Mouse (Mus musculus): ENCODE results near the gene Skap2. TPM values are rescaled to one million over a fixed set of nuclear protein-coding genes. Genes with fewer than 3 reads are reported as not detected.

The Skap2 gene
- polyA plus RNA-seq, 1 experiment: 22.2 TPM

- H3K36me3 ChIP-seq (ENCODE audit: control insufficient read depth, insufficient read depth, low read length): no peaks in the 10 kb centered on the region
- TF ChIP-seq POLR2A (IDR thresholded peaks at IDR 0.05; ENCODE audit: low read depth, low read length): no peak
- TF ChIP-seq CTCF (conservative IDR thresholded peaks at IDR 0.05; ENCODE audit: insufficient read depth, insufficient read length, low read depth, low read length): no peak
- 77% methylated on average over 4 of the region's 4 CpGs for WGBS
- no peaks in the 10 kb centered on the region for H3K27me3 ChIP-seq (replicated peaks; ENCODE audit: control insufficient read depth, insufficient read depth, low read length)
- no peak for DNase-seq
- H3K4me1 ChIP-seq (ENCODE audit: control insufficient read depth, insufficient read depth, low read length): no peaks in the 10 kb centered on the region; the same call in 1 of the 2 replicates
- no peak overlapping the region for H3K4me3 ChIP-seq (ENCODE audit: insufficient read depth, low read depth, low read length)
- H3K27ac ChIP-seq (ENCODE audit: insufficient read depth, low read depth, low read length): no peak overlapping the region
Measured at GRCm38 (mm10) chr6:51975751-51976150, 36.6 kb downstream of the Skap2 start.

DNA sequence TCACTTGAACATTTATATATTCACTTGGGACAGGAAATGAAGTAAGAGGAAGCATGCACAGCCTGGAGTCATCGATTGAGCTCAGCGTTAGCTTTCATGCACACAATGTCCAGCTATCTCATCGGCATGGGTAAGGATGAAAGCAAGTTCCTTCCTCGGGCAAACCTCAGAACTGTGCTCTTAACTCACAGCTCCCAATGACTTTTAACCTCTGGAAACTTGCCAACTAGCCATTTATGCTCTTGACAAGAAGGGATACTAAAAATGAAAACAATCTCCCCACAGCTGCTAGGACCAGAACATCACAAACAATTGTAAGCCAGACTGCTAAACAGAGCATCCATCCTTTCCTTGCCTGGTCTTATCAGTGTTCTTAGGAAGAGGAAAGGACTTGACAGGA lies 53.4 kb downstream of the Skap2 start:
- peaks cover 5% of the 10 kb centered on the region for H3K4me1 ChIP-seq (ENCODE audit: control insufficient read depth, insufficient read depth, low read length)
- TF ChIP-seq CTCF (conservative IDR thresholded peaks at IDR 0.05; ENCODE audit: insufficient read depth, insufficient read length, low read depth, low read length) (no peak), POLR2A (IDR thresholded peaks at IDR 0.05; ENCODE audit: low read depth, low read length) (no peak)
- no peaks in the 10 kb centered on the region for H3K27me3 ChIP-seq (replicated peaks; ENCODE audit: control insufficient read depth, insufficient read depth, low read length)
- DNase-seq: peak; percentile 33
- H3K27ac ChIP-seq (ENCODE audit: insufficient read depth, low read depth, low read length): no peak overlapping the region
- no peaks in the 10 kb centered on the region for H3K36me3 ChIP-seq (ENCODE audit: control insufficient read depth, insufficient read depth, low read length)
- WGBS: 40% methylated on average over 4 of the region's 4 CpGs
- H3K4me3 ChIP-seq (ENCODE audit: insufficient read depth, low read depth, low read length): no peak overlapping the region

DNA sequence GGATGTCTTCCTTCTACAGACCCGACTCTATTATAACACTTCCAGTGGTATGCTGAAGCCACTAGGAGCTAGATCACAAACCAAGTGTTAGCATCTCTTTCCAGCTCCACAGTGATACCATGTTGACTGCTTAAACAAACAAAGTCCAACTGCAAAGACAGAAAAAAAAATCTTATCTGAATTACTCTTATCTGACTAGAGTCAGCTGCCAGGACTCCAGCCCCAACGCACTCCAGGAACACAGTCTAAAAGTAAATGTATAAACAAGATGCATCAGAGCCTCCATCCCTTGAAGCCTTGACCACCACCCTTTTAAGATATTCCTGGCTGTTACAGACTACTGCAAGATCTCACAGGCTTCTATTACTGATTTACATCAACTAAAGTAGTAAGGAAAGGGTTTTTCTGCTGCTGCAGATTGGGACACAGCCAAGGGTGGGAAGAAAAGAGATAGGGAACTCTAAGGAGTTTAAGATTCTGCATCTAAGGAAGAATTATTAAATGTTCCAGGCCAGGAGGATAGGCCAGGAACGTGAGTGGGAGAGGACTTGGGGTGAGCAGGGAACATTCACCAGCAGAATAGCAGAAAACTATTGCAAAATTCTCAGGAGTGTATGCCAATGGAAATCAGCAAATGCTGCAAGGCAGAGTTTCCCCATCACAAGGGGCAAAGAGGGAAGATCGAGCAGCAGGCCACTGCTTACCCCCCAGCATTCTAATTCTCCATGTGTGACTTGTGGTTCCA lies 56.1 kb downstream of the Skap2 start:
- WGBS: 78% methylated on average over 4 of the region's 4 CpGs
- no peak for DNase-seq
- H3K36me3 ChIP-seq (ENCODE audit: control insufficient read depth, insufficient read depth, low read length): no peaks in the 10 kb centered on the region

DNA sequence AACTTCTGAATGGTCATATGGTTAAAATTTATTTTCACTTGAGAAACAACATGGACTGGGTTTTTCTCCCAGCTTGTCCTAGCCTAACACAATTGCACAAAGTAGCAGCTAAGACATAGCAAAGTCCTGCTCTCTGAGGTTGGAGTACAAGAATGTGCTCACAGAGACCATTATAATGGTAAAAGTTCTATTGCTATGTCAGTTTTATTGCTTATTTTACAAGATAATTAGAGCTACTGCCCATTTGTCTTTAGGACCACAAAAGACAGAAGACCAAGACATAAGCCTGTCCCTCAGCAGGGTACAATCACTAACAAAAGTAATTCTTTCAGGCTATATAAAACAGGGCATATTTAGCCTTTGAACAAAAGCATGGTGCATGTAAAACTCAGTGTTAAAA lies 64.7 kb downstream of the Skap2 start:
- Histone ChIP-seq H3K36me3 (ENCODE audit: control insufficient read depth, insufficient read depth, low read length) (no peaks in the 10 kb centered on the region), H3K27ac (ENCODE audit: insufficient read depth, low read depth, low read length) (no peak overlapping the region), H3K4me3 (ENCODE audit: insufficient read depth, low read depth, low read length) (no peak overlapping the region), H3K27me3 (replicated peaks; ENCODE audit: control insufficient read depth, insufficient read depth, low read length) (no peaks in the 10 kb centered on the region), H3K4me1 (ENCODE audit: control insufficient read depth, insufficient read depth, low read length) (no peaks in the 10 kb centered on the region)
- no peak for DNase-seq
- TF ChIP-seq POLR2A (IDR thresholded peaks at IDR 0.05; ENCODE audit: low read depth, low read length) (no peak), CTCF (conservative IDR thresholded peaks at IDR 0.05; ENCODE audit: insufficient read depth, insufficient read length, low read depth, low read length) (no peak)

More for the DNA sequence above, 56.1 kb downstream of the Skap2 start:
- Histone ChIP-seq H3K4me3 (ENCODE audit: insufficient read depth, low read depth, low read length) (no peak overlapping the region), H3K27me3 (replicated peaks; ENCODE audit: control insufficient read depth, insufficient read depth, low read length) (no peaks in the 10 kb centered on the region), H3K4me1 (ENCODE audit: control insufficient read depth, insufficient read depth, low read length) (peaks cover 5% of the 10 kb centered on the region), H3K27ac (ENCODE audit: insufficient read depth, low read depth, low read length) (no peak overlapping the region)
- TF ChIP-seq CTCF (conservative IDR thresholded peaks at IDR 0.05; ENCODE audit: insufficient read depth, insufficient read length, low read depth, low read length): no peak
- TF ChIP-seq POLR2A (IDR thresholded peaks at IDR 0.05; ENCODE audit: low read depth, low read length): no peak

DNA sequence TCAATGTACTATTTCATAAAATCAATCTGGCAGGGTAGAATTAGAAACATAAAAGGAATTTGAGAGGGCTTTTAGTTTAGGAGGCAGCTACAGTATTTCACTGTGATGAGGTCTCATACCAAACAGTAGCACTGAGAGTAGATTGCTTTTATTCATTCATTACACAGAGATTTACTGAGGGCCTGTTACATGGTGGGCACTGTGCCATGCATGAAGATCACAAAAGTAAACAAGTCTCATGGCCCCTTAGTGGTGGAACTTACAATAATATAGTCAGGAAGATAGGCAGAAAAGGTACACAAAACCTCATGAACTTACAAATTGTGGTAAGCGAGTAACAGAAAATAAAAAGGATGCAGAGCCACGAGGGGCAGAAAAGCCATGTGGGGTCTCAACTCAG lies 67.4 kb downstream of the Skap2 start:
- Histone ChIP-seq H3K27ac (ENCODE audit: insufficient read depth, low read depth, low read length) (no peak overlapping the region), H3K4me1 (ENCODE audit: control insufficient read depth, insufficient read depth, low read length) (no peaks in the 10 kb centered on the region), H3K27me3 (replicated peaks; ENCODE audit: control insufficient read depth, insufficient read depth, low read length) (no peaks in the 10 kb centered on the region), H3K36me3 (ENCODE audit: control insufficient read depth, insufficient read depth, low read length) (no peaks in the 10 kb centered on the region), H3K4me3 (ENCODE audit: insufficient read depth, low read depth, low read length) (no peak overlapping the region)
- no peak for TF ChIP-seq POLR2A (IDR thresholded peaks at IDR 0.05; ENCODE audit: low read depth, low read length)
- no peak for TF ChIP-seq CTCF (conservative IDR thresholded peaks at IDR 0.05; ENCODE audit: insufficient read depth, insufficient read length, low read depth, low read length)
- 84% methylated on average over 2 of the region's 2 CpGs for WGBS
- no peak for DNase-seq

GRCm38 (mm10) chr6:51933998-51934397 lies 78.4 kb downstream of the Skap2 start:
- DNase-seq: no peak
- no peaks in the 10 kb centered on the region for H3K4me1 ChIP-seq (ENCODE audit: control insufficient read depth, insufficient read depth, low read length)
- WGBS: 70% methylated on average over 4 of the region's 4 CpGs
- H3K27ac ChIP-seq (ENCODE audit: insufficient read depth, low read depth, low read length): no peak overlapping the region
- H3K4me3 ChIP-seq (ENCODE audit: insufficient read depth, low read depth, low read length): no peak overlapping the region
- no peaks in the 10 kb centered on the region for H3K27me3 ChIP-seq (replicated peaks; ENCODE audit: control insufficient read depth, insufficient read depth, low read length)
- TF ChIP-seq POLR2A (IDR thresholded peaks at IDR 0.05; ENCODE audit: low read depth, low read length) (no peak), CTCF (conservative IDR thresholded peaks at IDR 0.05; ENCODE audit: insufficient read depth, insufficient read length, low read depth, low read length) (no peak)
- H3K36me3 ChIP-seq (ENCODE audit: control insufficient read depth, insufficient read depth, low read length): no peaks in the 10 kb centered on the region

GRCm38 (mm10) chr6:51933034-51933611 lies 79.2 kb downstream of the Skap2 start:
- H3K27ac ChIP-seq (ENCODE audit: insufficient read depth, low read depth, low read length): no peak overlapping the region
- no peak overlapping the region for H3K4me3 ChIP-seq (ENCODE audit: insufficient read depth, low read depth, low read length)
- no peaks in the 10 kb centered on the region for H3K36me3 ChIP-seq (ENCODE audit: control insufficient read depth, insufficient read depth, low read length)
- H3K4me1 ChIP-seq (ENCODE audit: control insufficient read depth, insufficient read depth, low read length): no peaks in the 10 kb centered on the region
- WGBS: 70% methylated on average over 3 of the region's 3 CpGs
- no peaks in the 10 kb centered on the region for H3K27me3 ChIP-seq (replicated peaks; ENCODE audit: control insufficient read depth, insufficient read depth, low read length)
- no peak for DNase-seq
- TF ChIP-seq POLR2A (IDR thresholded peaks at IDR 0.05; ENCODE audit: low read depth, low read length): no peak
